Mouse (Mus musculus) small intestine, adult 2 months (tissue): ENCODE data around the gene Rybp.

ENCODE experiments used
- CTCF ChIP-seq: fragments of 200-500 bp; IDR thresholded peaks from 2 replicates; pipeline ENCODE4 v1.5.1; 2012; ENCODE audit warnings: low read depth, mild to moderate bottlenecking, control low read depth, inconsistent platforms, low read length, moderate library complexity, mixed read lengths; ENCODE audit not compliant: insufficient replicate concordance, insufficient read length; ENCODE audit errors: extremely low read depth
- POLR2A ChIP-seq: fragments of 200-500 bp; IDR thresholded peaks from 2 replicates; pipeline ENCODE4 v1.6.1; 2012; ENCODE audit warnings: low read depth, mild to moderate bottlenecking, control low read depth, inconsistent platforms, low read length, moderate library complexity

DNA sequence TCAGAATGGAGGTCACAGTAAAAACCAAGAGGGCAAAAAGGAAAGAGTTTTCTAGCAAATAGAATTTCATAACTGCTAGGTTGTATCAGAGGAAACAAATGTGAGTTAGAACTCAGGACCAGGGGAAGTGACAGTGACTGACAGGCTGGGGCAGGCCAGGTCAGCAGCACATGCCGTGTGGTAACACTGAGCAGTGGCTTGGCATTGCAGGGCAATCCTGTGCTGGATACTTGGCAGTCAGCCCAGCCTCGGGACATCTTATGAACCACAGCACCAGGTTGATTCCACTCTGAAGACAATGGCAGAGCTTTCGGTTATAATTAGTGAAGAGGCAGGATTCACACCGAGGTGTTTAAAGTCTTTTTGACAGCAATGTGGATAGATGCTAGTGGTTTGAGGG, 11.7 kb upstream of the Rybp start:
- no peak for TF ChIP-seq POLR2A
- TF ChIP-seq CTCF = no peak
